Comparison of ENCODE assay signal across 8 mouse cellular contexts in genomic region chr10:118121937-118122285, GRCm38 (mm10). TPM values are rescaled to one million over a fixed set of nuclear protein-coding genes. Genes with fewer than 3 reads are reported as not detected.
DNase-seq lines count a peak whose midpoint lies in the region; ATAC-seq and TF ChIP-seq lines count a peak whose summit lies in the region.

No protein-coding gene starts in this region.

- H3K4me2 ChIP-seq in forebrain, embryonic 11.5 days (ENCODE audit: low read depth, low read length, severe bottlenecking): no peak overlapping the region
- no peak overlapping the region for H3K4me2 ChIP-seq in intestine, embryonic 15.5 days (replicated peaks)

- H3K27ac ChIP-seq in forebrain, embryonic 11.5 days (ENCODE audit: low read depth, low read length): no peak overlapping the region
- H3K27ac ChIP-seq in forebrain, embryonic 10.5 days: no peak overlapping the region
- no peak overlapping the region for H3K27ac ChIP-seq in intestine, embryonic 15.5 days
- H3K27ac ChIP-seq in olfactory bulb, adult 2 months (ENCODE audit: insufficient read depth, low read depth, low read length): peak overlapping the region; percentile 74; the same call in 1 of the 2 replicates

- no peak overlapping the region for H3K4me3 ChIP-seq in forebrain, embryonic 11.5 days (ENCODE audit: low read depth, low read length)
- no peak overlapping the region for H3K4me3 ChIP-seq in forebrain, embryonic 10.5 days
- no peak overlapping the region for H3K4me3 ChIP-seq in intestine, embryonic 15.5 days (replicated peaks)
- H3K4me3 ChIP-seq in olfactory bulb, adult 2 months (ENCODE audit: insufficient read depth, low read depth, low read length): no peak overlapping the region

- DNase-seq in forebrain, embryonic 11.5 days (ENCODE audit: low spot score): peak; percentile 51
- no peak for DNase-seq in forebrain, embryonic 10.5 days (ENCODE audit: extremely low spot score, low spot score)
- peak; percentile 56 to 57 for DNase-seq in spleen, postnatal 36 days (ENCODE audit: low spot score in 2 of 2)
- no peak for DNase-seq in spleen, adult 18-20 months
- DNase-seq in kidney, adult 18-20 months: no peak

- ATAC-seq in forebrain, embryonic 11.5 days (replicated peaks; ENCODE audit: low FRiP score): peak; percentile 60
- peak; percentile 12; the same call in 1 of the 2 replicates for ATAC-seq in intestine, embryonic 15.5 days
- no peak for ATAC-seq in monocyte, adult 5-6 weeks (replicated peaks; ENCODE audit: insufficient number of reproducible peaks, low FRiP score, low TSS enrichment, poor library complexity, severe bottlenecking)

- H3K9me3 ChIP-seq in forebrain, embryonic 11.5 days (ENCODE audit: control insufficient read depth, low read length): no peaks in the 10 kb centered on the region
- no peaks in the 10 kb centered on the region for H3K9me3 ChIP-seq in forebrain, embryonic 10.5 days
- no peaks in the 10 kb centered on the region for H3K9me3 ChIP-seq in intestine, embryonic 15.5 days

- H3K4me1 ChIP-seq in forebrain, embryonic 11.5 days (replicated peaks; ENCODE audit: control insufficient read depth, insufficient read depth, low read length): no peaks in the 10 kb centered on the region
- no peaks in the 10 kb centered on the region for H3K4me1 ChIP-seq in forebrain, embryonic 10.5 days
- H3K4me1 ChIP-seq in intestine, embryonic 15.5 days (replicated peaks): no peaks in the 10 kb centered on the region
- H3K4me1 ChIP-seq in olfactory bulb, adult 2 months (ENCODE audit: control insufficient read depth, insufficient read depth, low read length): peaks cover 8% of the 10 kb centered on the region

- no peak overlapping the region for H3K9ac ChIP-seq in forebrain, embryonic 11.5 days (ENCODE audit: low read length)
- no peak overlapping the region for H3K9ac ChIP-seq in intestine, embryonic 15.5 days

- no peak for TF ChIP-seq CTCF in olfactory bulb, adult 2 months (IDR thresholded peaks at IDR 0.05; ENCODE audit: insufficient read depth, low read depth, low read length)

- no peak for TF ChIP-seq POLR2A in olfactory bulb, adult 2 months (IDR thresholded peaks at IDR 0.05; ENCODE audit: insufficient read depth, low read depth, low read length)

- H3K36me3 ChIP-seq in forebrain, embryonic 11.5 days (ENCODE audit: control insufficient read depth, insufficient read depth, low read length): no peaks in the 10 kb centered on the region
- no peaks in the 10 kb centered on the region for H3K36me3 ChIP-seq in forebrain, embryonic 10.5 days (replicated peaks)
- no peaks in the 10 kb centered on the region for H3K36me3 ChIP-seq in intestine, embryonic 15.5 days

- WGBS in forebrain, embryonic 11.5 days: 56% methylated on average over 13 of the region's 13 CpGs
- WGBS in forebrain, embryonic 10.5 days: 59% methylated on average over 13 of the region's 13 CpGs
- WGBS in intestine, embryonic 15.5 days: 49% methylated on average over 13 of the region's 13 CpGs
- WGBS in olfactory bulb, adult 2 months: 62% methylated on average over 13 of the region's 13 CpGs

- H3K27me3 ChIP-seq in forebrain, embryonic 11.5 days (ENCODE audit: control insufficient read depth, insufficient read depth, low read length): no peaks in the 10 kb centered on the region
- no peaks in the 10 kb centered on the region for H3K27me3 ChIP-seq in forebrain, embryonic 10.5 days (ENCODE audit: poor library complexity, severe bottlenecking)
- H3K27me3 ChIP-seq in intestine, embryonic 15.5 days (replicated peaks): no peaks in the 10 kb centered on the region

RNA-seq across cellular contexts. Expression of gene Mdm1, which starts 19.7 kb away (rescaled TPM):
- 61.8 and 67.1 TPM in 2 replicates for polyA plus RNA-seq in forebrain, embryonic 11.5 days (2014; fragmentation: Nextera tagmentation; extraction: Ambion mirVana)
- 58.2 and 58.9 TPM in 2 replicates for polyA plus RNA-seq in forebrain, embryonic 10.5 days (2016; fragmentation: Nextera tagmentation; extraction: Ambion mirVana)
- polyA plus RNA-seq in intestine, embryonic 15.5 days (2015; fragmentation: Nextera tagmentation; extraction: Ambion mirVana): 17.2 and 19.6 TPM in 2 replicates
- not detected in 2 replicates for polyA plus RNA-seq in olfactory bulb, adult 2 months (2012; ENCODE audit: insufficient read depth, insufficient read length, low replicate concordance, missing spikeins)
- total RNA-seq in monocyte, adult 5-6 weeks (2017): 225 to 295 TPM (median 275 TPM) in 3 replicates

Comparison
In these comparisons a context has a peak if more than half of its experiments do, and no peak if none do; other contexts are left out.
1. DNase-seq: peak in forebrain, embryonic 11.5 days (single experiment) and spleen, postnatal 36 days (2 of 2); none in forebrain, embryonic 10.5 days (single experiment), spleen, adult 18-20 months (0 of 2) and kidney, adult 18-20 months (single experiment).